13 mouse cellular contexts compared by ENCODE assay signal in genomic region chr7:131776191-131776752, GRCm38 (mm10).
DNase-seq lines count a peak whose midpoint lies in the region; ATAC-seq and TF ChIP-seq lines count a peak whose summit lies in the region.
"Had no signal": no experiment of that assay in that cellular context is flagged by ENCODE, and none has a peak within 500 bp of the region (broad histone marks: within the 10 kb centered on the region; RNA-seq: fewer than 3 reads in every experiment).

No protein-coding gene starts in this region.

- DNase-seq in kidney, adult 9 months = peak; percentile 59
- DNase-seq in right cerebral cortex, adult 18-20 months = peak; percentile 38
- DNase-seq in right cerebral cortex, postnatal 4 days = no peak
- peak; percentile 38 for DNase-seq in layer of hippocampus, adult 9-11 months
- no peak for DNase-seq in thymus, postnatal 36 days
- DNase-seq in liver, postnatal 0 days = no peak
- DNase-seq: cerebellum, adult 9-11 months had no signal

- 60% methylated on average over 16 of the region's 16 CpGs for WGBS in kidney, embryonic 14.5 days
- WGBS in liver, postnatal 0 days (ENCODE audit: insufficient replicate concordance) = 77% methylated on average over 16 of the region's 16 CpGs

- no peak overlapping the region for H3K4me3 ChIP-seq in kidney, embryonic 14.5 days (ENCODE audit: low read length)
- no peak overlapping the region for H3K4me3 ChIP-seq in liver, postnatal 0 days (ENCODE audit: low read depth, low read length)
- H3K4me3 ChIP-seq: embryonic facial prominence, embryonic 12.5 days; forebrain, embryonic 10.5 days; heart, embryonic 15.5 days; intestine, embryonic 15.5 days; liver, embryonic 15.5 days had no signal

- no peak for ATAC-seq in kidney, embryonic 14.5 days (ENCODE audit: low FRiP score, low TSS enrichment)
- no peak for ATAC-seq in liver, postnatal 0 days
- ATAC-seq: intestine, embryonic 15.5 days had no signal

- H3K4me1 ChIP-seq in kidney, embryonic 14.5 days (ENCODE audit: control insufficient read depth, insufficient read depth, low read length) = 0 out of 2 replicates have a peak, but pooled peaks cover 3% of the 10 kb centered on the region
- H3K4me1 ChIP-seq in liver, postnatal 0 days (ENCODE audit: insufficient read depth) = no peaks in the 10 kb centered on the region
- H3K4me1 ChIP-seq: heart, embryonic 15.5 days; intestine, embryonic 15.5 days; liver, embryonic 15.5 days had no signal

- no peak overlapping the region for H3K4me2 ChIP-seq in kidney, embryonic 14.5 days (replicated peaks; ENCODE audit: low read depth, low read length)
- H3K4me2 ChIP-seq in liver, postnatal 0 days (ENCODE audit: low read depth, low read length) = no peak overlapping the region
- H3K4me2 ChIP-seq: embryonic facial prominence, embryonic 12.5 days; heart, embryonic 15.5 days; intestine, embryonic 15.5 days; liver, embryonic 15.5 days had no signal

- H3K36me3 ChIP-seq in kidney, embryonic 14.5 days (ENCODE audit: control insufficient read depth, insufficient read depth, low read length) = no peaks in the 10 kb centered on the region
- no peaks in the 10 kb centered on the region for H3K36me3 ChIP-seq in liver, postnatal 0 days (replicated peaks; ENCODE audit: insufficient read depth, low read length)
- H3K36me3 ChIP-seq: embryonic facial prominence, embryonic 12.5 days; forebrain, embryonic 10.5 days; heart, embryonic 15.5 days; intestine, embryonic 15.5 days; liver, embryonic 15.5 days had no signal

- H3K9ac ChIP-seq in kidney, embryonic 14.5 days (ENCODE audit: low read depth, low read length) = no peak overlapping the region
- no peak overlapping the region for H3K9ac ChIP-seq in liver, postnatal 0 days (replicated peaks)
- H3K9ac ChIP-seq: embryonic facial prominence, embryonic 12.5 days; heart, embryonic 15.5 days; intestine, embryonic 15.5 days; liver, embryonic 15.5 days had no signal

- H3K27me3 ChIP-seq in kidney, embryonic 14.5 days (ENCODE audit: control insufficient read depth, insufficient read depth, low read length) = peaks cover 3% of the 10 kb centered on the region; the same call in 1 of the 2 replicates
- no peaks in the 10 kb centered on the region for H3K27me3 ChIP-seq in liver, postnatal 0 days (ENCODE audit: insufficient read depth, low read length)
- H3K27me3 ChIP-seq: liver, embryonic 15.5 days had no signal

- TF ChIP-seq EP300 in liver, postnatal 0 days (IDR thresholded peaks at IDR 0.05; ENCODE audit: low read depth) = no peak

- no peak overlapping the region for H3K27ac ChIP-seq in kidney, embryonic 14.5 days (ENCODE audit: low read depth, low read length)
- H3K27ac ChIP-seq in liver, postnatal 0 days (ENCODE audit: low read depth) = no peak overlapping the region
- H3K27ac ChIP-seq: embryonic facial prominence, embryonic 12.5 days; forebrain, embryonic 10.5 days; heart, embryonic 15.5 days; intestine, embryonic 15.5 days; liver, embryonic 15.5 days had no signal

- H3K9me3 ChIP-seq in kidney, embryonic 14.5 days (ENCODE audit: control insufficient read depth, low read length) = no peaks in the 10 kb centered on the region
- no peaks in the 10 kb centered on the region for H3K9me3 ChIP-seq in liver, postnatal 0 days (ENCODE audit: low read length)
- H3K9me3 ChIP-seq: embryonic facial prominence, embryonic 12.5 days; forebrain, embryonic 10.5 days; heart, embryonic 15.5 days; intestine, embryonic 15.5 days; liver, embryonic 15.5 days had no signal

- TF ChIP-seq CTCF in liver, postnatal 0 days (IDR thresholded peaks at IDR 0.05; ENCODE audit: low read depth) = no peak

Comparison
In these comparisons a context has a peak if more than half of its experiments do, and no peak if none do; other contexts are left out.
1. DNase-seq: peak in kidney, adult 9 months (single experiment), right cerebral cortex, adult 18-20 months (single experiment) and layer of hippocampus, adult 9-11 months (single experiment); none in right cerebral cortex, postnatal 4 days (single experiment), thymus, postnatal 36 days (0 of 2) and liver, postnatal 0 days (single experiment).